Mouse (Mus musculus) ES-Bruce4 (cell line): ENCODE data around the gene Dnah14.

ENCODE experiments used
- CTCF ChIP-seq: IDR thresholded peaks from one replicate; pipeline ENCODE4 v1.8.1; 2011; ENCODE audit warnings: low read depth, low read length
- EP300 ChIP-seq: IDR thresholded peaks from 2 replicates; pipeline ENCODE4 v1.6.1; 2011; ENCODE audit warnings: low read depth, low read length; ENCODE audit not compliant: insufficient read depth

DNA sequence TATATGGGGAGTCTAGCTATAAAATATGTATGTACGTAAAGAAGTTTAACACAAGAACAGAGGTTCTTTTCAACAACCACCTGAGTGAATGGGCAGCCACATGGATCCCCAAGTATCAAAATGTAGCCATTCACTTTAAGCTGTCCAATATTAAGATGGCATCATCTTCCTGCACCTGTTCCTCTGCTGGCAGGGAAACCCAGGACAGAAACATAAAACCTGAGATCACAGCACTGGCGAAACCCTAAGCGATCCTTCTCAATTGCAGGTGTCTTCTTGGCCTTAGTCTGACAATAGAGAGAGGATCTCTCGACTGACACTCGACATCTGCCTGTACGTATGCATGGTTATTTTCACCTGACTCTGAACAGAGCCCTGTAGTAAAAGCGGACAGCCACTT lies 250.4 kb downstream of the Dnah14 start:
- no peak for TF ChIP-seq EP300
- TF ChIP-seq CTCF = no peak
